Mouse (Mus musculus): ENCODE measurements around the gene Esr1. TPM values are rescaled to one million over a fixed set of nuclear protein-coding genes. Genes with fewer than 3 reads are reported as not detected.
A peak's percentile ranks its signal among the peaks of the same experiment; 100 is the strongest.
"Not testable (repeated sequence)": the region's sequence is repeated elsewhere in the genome, so short reads cannot be mapped to it uniquely, and the experiment has no call there.

Esr1 gene
- total RNA-seq, 2 experiments from 2014 or later, result 3.3 to 4.0 TPM

- not testable (repeated sequence) for ATAC-seq (ENCODE audit: poor library complexity, severe bottlenecking)
Measured at GRCm38 (mm10) chr10:4619426-4619825, 8.0 kb downstream of the Esr1 start.

- peak; percentile 85 for ATAC-seq (ENCODE audit: poor library complexity, severe bottlenecking)
Measured at GRCm38 (mm10) chr10:4620596-4621504, 9.5 kb downstream of the Esr1 start.

- ATAC-seq (ENCODE audit: poor library complexity, severe bottlenecking), result peak; percentile 33
Measured at GRCm38 (mm10) chr10:4621505-4621815, 10.1 kb downstream of the Esr1 start.

GRCm38 (mm10) chr10:4623319-4623718, 11.9 kb downstream of the Esr1 start:
- ATAC-seq (ENCODE audit: poor library complexity, severe bottlenecking), result no peak

- no peak for ATAC-seq (ENCODE audit: poor library complexity, severe bottlenecking)
Measured at GRCm38 (mm10) chr10:4624581-4624980, 13.2 kb downstream of the Esr1 start.

GRCm38 (mm10) chr10:4625300-4625699, 13.9 kb downstream of the Esr1 start:
- ATAC-seq (ENCODE audit: poor library complexity, severe bottlenecking), result no peak

- ATAC-seq (ENCODE audit: poor library complexity, severe bottlenecking), result 0 out of 2 replicates have a peak, but pooled peaks have one; percentile 49
Measured at GRCm38 (mm10) chr10:4626432-4626831, 15.0 kb downstream of the Esr1 start.

- no peak for ATAC-seq (ENCODE audit: poor library complexity, severe bottlenecking)
Measured at GRCm38 (mm10) chr10:4626996-4627395, 15.6 kb downstream of the Esr1 start.

GRCm38 (mm10) chr10:4627415-4627814, 16.0 kb downstream of the Esr1 start:
- ATAC-seq (ENCODE audit: poor library complexity, severe bottlenecking), result no peak

- ATAC-seq (ENCODE audit: poor library complexity, severe bottlenecking), result no peak
Measured at GRCm38 (mm10) chr10:4629314-4629713, 17.9 kb downstream of the Esr1 start.

- ATAC-seq (ENCODE audit: poor library complexity, severe bottlenecking), result peak; percentile 91
Measured at GRCm38 (mm10) chr10:4632211-4632704, 20.9 kb downstream of the Esr1 start.

GRCm38 (mm10) chr10:4633287-4634030, 22.1 kb downstream of the Esr1 start:
- no peak for ATAC-seq (ENCODE audit: poor library complexity, severe bottlenecking)

GRCm38 (mm10) chr10:4635740-4636139, 24.3 kb downstream of the Esr1 start:
- ATAC-seq (ENCODE audit: poor library complexity, severe bottlenecking), result no peak

GRCm38 (mm10) chr10:4646074-4646473, 34.7 kb downstream of the Esr1 start:
- ATAC-seq (ENCODE audit: poor library complexity, severe bottlenecking), result no peak

- ATAC-seq (ENCODE audit: poor library complexity, severe bottlenecking), result peak; percentile 56; the same call in 1 of the 2 replicates
Measured at GRCm38 (mm10) chr10:4646851-4647250, 35.5 kb downstream of the Esr1 start.

- ATAC-seq (ENCODE audit: poor library complexity, severe bottlenecking), result no peak
Measured at GRCm38 (mm10) chr10:4665380-4665779, 54.0 kb downstream of the Esr1 start.

- no peak for ATAC-seq (ENCODE audit: poor library complexity, severe bottlenecking)
Measured at GRCm38 (mm10) chr10:4667006-4667405, 55.6 kb downstream of the Esr1 start.

GRCm38 (mm10) chr10:4670053-4670452, 58.7 kb downstream of the Esr1 start:
- ATAC-seq (ENCODE audit: poor library complexity, severe bottlenecking), result no peak

- no peak for ATAC-seq (ENCODE audit: poor library complexity, severe bottlenecking)
Measured at GRCm38 (mm10) chr10:4671876-4672275, 60.5 kb downstream of the Esr1 start.

- ATAC-seq (ENCODE audit: poor library complexity, severe bottlenecking), result no peak
Measured at GRCm38 (mm10) chr10:4673311-4673816, 62.0 kb downstream of the Esr1 start.

GRCm38 (mm10) chr10:4674983-4675592, 63.7 kb downstream of the Esr1 start:
- peak; percentile 97 for ATAC-seq (ENCODE audit: poor library complexity, severe bottlenecking)
